Mouse (Mus musculus) cerebellum, postnatal 14 days (tissue): Measurements from ENCODE around the gene Dip2c.

ENCODE experiments used
- DNase-seq, 2 experiments: peaks; one replicate each; pipeline ENCODE4 v3.0.0; 2021; ENCODE audit warnings: mixed read lengths in 2 of 2

The Dip2c gene

DNA sequence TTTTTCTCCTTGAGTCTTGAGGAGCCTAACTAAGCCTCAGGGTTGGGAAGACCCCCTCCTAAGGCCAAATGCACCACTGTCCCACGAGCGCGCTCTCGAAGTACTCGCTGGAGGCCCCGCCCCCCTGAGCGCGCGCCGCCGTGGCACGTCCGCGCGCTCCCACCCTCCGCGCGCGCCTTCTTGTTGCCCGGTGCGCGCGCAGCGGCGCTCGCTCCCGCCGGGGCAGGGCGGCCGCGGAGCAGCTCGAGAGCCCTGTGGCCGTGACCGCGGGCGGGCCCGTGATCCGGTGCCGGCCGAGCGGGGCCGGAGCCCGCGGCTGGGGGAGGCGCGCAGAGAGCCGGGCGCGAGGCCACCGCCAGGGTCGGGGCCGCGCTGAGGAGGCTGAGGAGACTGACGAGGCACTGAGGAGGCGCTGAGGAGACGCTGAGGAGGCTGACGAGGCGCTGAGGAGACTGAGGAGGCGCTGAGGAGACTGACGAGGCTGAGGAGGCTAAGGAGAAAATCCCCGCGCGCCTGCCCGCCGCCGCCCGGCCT is at the start of gene Dip2c:
Gene Dip2c (plus strand): TSS at position 207 of the 534 bp plus-strand sequence.
- peak; percentile 94 to 95 for DNase-seq

GRCm38 (mm10) chr13:9227078-9227477 is 49.2 kb upstream of the Dip2c start:
- no peak for DNase-seq

- DNase-seq: no peak
Measured at GRCm38 (mm10) chr13:9237495-9237894, 38.8 kb upstream of the Dip2c start.

DNA sequence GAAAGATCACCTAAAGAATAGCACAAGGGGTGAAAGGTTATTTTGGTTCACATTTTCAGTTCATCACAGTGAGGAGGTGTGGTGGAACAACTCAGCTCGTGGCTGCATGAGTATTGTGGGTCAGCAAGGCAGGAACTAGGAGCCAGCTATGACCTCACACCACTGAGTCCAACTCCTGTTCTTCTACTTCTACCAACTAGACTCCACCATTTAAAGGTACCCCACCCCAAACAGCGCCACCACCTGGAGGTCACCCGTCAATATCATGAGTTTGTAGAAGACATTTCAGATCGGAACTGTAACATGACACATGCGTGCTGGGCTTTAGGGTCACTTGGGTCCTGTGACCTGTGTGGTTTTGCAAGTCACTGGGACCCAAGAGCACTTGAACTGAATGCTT is 37.2 kb upstream of the Dip2c start:
- DNase-seq: peak in 1 of 2 experiments; percentile 7

DNA sequence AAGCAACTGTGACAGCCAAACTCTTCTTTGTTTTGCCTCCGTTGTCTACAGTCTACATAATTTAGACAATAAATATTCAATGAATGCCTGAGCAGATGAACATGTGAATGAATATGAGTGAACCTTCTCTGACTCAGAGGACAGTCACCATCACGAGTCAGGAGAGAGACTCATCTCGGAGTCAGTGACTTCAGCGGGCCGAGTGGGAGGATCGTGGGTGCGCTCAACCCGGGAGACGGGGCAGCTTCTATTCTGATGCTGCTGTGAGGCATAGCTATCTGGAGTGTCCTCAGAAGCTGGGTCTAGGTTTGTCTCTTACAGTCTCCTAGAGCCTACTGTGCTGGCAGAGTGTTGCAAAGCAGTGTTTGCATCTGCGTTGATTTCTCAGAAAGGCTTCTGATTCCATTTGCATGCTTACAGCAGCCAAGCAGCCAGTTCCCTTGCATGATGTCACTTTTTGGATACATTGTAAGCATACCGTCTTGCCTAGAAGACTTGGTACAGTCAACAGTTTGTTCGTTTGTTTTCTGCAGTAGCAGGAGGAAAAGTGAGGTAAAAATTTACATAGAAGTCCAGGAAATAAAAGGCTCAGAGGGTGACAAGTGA is 36.6 kb upstream of the Dip2c start:
- DNase-seq: no peak

DNA sequence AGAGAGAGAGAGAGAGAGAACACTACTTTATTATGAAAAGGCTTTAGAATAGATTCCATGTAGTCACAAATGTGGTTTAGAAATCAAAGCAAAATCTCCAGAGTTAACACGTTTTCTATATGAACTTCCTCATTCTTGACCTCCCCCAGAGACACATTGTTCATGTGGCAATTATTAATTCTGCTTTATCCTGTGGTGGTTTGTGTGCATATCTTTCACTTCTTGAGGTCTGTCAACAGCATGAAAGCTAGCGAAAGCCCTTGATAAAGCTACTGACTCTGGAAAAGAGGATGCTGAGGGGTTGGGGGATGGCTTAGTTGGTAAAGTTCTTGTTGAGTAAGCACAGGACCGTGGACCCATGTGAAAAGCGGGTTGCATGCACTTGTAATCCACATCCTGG is 14.6 kb upstream of the Dip2c start:
- DNase-seq: no peak

GRCm38 (mm10) chr13:9265516-9265915 is 10.8 kb upstream of the Dip2c start:
- DNase-seq: no peak

- DNase-seq: peak; percentile 74 to 77
Measured at GRCm38 (mm10) chr13:9276856-9277620, 710 bp downstream of the Dip2c start.

DNA sequence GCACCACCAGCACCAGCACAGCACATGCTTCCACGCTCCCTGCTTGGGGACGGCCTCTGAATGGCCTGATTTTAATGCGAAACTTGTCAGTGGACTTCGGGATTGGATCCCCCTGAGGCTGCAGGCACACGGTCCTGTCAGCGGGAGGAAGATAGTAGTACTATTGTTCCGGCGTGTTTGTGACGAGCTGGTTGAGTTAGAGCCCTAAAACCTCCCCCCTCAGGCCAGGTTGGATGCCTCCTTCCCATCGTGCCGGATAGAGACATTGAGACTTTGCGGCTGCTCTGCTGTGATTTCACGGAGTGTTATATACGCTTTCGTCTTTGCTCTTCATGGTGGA is 1.3 kb downstream of the Dip2c start:
- DNase-seq: peak in 1 of 2 experiments; percentile 43

DNA sequence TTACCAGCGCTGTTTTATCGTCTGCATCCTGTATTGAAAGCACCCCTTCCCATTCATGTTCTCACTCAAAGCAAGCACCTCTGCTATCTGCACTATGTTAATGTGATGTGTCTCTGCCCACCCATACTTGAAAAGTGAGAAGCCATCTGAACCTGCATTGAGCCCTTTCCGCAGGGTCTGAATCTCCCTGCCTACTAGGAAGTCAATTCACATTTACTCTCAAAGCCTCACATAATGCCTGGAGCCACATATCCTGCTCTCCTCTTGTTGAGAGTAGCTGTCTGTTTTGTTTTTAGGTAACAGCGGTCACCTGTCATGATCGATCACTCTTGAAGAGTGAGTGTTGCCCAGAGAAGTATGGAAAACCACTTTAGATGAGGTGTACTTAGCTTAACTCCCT is 2.3 kb downstream of the Dip2c start:
- no peak for DNase-seq

- DNase-seq: no peak
Measured at GRCm38 (mm10) chr13:9283050-9283449, 6.7 kb downstream of the Dip2c start.

- no peak for DNase-seq
Measured at GRCm38 (mm10) chr13:9289916-9290315, 13.6 kb downstream of the Dip2c start.

DNA sequence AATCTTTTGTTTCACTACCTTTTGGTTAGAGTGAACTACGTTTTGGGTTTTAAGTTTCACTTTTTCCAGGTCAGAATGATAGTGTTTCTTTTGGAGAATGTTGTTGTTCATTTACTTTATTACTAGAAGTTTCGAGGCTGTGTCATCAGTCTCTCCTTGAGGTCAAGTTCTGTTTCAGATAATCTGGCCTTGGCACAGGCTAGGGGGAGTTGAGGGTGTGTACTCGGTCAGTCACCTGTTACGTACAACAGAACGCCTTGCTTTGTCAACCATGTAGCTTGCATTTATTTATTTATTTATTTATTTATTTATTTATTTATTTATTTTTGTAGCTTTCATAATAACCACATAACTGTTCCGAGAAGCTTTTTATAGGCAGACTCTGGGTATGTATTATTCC is 20.0 kb downstream of the Dip2c start:
- DNase-seq: no peak

DNA sequence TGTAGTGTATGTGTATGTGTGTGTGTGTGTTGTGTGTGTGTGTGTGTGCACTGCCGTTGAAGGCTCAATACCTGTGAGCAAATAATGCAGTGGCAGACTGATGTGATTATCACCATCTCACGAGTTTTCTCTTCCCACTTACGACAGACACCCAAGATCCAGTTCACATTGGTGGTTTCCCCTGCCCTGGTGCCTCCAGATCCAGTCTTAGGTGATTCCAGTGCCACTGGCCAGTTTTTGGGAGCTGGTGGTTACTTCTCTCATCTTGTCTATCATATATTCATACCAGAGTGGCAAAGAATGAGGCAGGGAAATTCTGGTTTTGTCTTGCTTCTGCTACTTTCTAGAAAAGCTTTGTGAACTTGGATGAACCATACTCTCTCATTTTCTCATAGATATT is 20.9 kb downstream of the Dip2c start:
- no peak for DNase-seq

- DNase-seq: no peak
Measured at GRCm38 (mm10) chr13:9297689-9298088, 21.4 kb downstream of the Dip2c start.

GRCm38 (mm10) chr13:9299657-9300056 is 23.3 kb downstream of the Dip2c start:
- no peak for DNase-seq

GRCm38 (mm10) chr13:9308863-9309262 is 32.5 kb downstream of the Dip2c start:
- DNase-seq: no peak

GRCm38 (mm10) chr13:9310806-9311205 is 34.5 kb downstream of the Dip2c start:
- no peak for DNase-seq

- DNase-seq: no peak
Measured at GRCm38 (mm10) chr13:9312916-9313315, 36.6 kb downstream of the Dip2c start.

GRCm38 (mm10) chr13:9314099-9314712 is 37.9 kb downstream of the Dip2c start:
- peak; percentile 33 to 42 for DNase-seq

- DNase-seq: no peak
Measured at GRCm38 (mm10) chr13:9314713-9315112, 38.4 kb downstream of the Dip2c start.

DNA sequence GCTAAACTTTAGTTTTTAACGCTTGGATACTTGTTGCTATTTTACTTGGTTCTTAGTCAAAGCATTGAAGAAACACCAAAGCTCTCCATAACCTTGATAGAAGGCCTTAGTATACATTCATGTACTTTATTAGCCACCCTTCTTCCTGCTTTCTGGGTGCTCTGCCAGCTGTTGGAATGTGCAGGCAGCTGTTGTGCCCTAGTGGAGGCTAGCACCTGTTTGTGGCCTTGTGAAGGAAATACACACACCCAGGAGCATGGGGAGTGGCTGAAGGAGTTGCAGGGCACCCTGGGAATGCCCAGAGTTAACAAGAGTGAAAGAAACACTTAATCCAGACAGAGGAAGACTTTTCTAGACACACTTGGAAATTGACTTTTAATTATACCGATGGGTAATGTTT is 43.4 kb downstream of the Dip2c start:
- DNase-seq: no peak

DNA sequence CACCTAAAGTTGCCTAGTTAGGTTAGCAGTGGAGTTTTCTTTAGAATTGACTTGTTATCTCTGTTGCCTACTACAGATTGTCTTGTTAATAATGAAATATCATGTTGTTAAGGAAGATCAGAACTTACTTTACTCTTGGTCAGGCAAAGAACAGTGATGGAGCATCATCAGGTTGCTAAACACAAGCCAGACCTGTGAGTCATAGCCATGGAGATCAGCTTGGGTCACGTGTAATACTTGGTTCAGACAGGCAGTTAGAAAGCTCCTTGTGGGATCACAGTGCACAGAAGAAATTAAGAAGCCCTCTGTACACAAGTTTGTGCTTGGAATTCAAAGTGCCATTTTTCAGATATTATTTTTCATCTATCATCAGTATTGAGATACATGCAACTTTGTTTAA is 48.9 kb downstream of the Dip2c start:
- DNase-seq: no peak
